Mouse (Mus musculus) fibroblast of lung, adult 2 months (primary cell): ENCODE results near the gene 4930426L09Rik.

Experiments
- DNase-seq: peaks from one replicate; pipeline ENCODE4 v3.0.0-alpha.2; 2011; ENCODE audit warnings: low read depth

Gene 4930426L09Rik

DNA sequence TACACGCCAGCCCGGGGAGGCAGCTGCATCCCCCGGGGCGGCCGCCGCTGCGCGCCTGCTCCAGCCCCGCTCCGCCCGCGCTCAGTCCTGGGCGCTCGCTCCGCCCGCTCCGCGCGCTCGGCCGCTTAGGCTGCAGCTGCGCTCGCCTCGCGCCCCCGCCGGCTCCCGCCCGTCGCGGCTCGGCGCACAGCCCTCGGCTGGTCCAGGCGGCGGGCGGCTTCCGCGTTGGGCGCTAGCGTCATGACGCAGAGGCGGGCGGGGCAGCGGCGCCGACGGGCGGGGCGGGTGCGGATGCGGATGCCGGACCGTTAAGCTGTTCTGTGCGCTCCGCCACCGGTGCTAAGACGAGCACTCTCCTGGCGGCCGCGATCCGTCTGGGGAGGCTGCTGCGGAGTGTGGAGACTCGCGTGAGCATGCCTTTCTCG, at the start of gene 4930426L09Rik, which contains the start of gene Pip4k2a:
4930426L09Rik (plus strand) TSS at position 290 of the 425 bp plus-strand sequence.
Pip4k2a (minus strand) TSS at position 73 of the 425 bp plus-strand sequence.
- DNase-seq, result peak; percentile 56

DNA sequence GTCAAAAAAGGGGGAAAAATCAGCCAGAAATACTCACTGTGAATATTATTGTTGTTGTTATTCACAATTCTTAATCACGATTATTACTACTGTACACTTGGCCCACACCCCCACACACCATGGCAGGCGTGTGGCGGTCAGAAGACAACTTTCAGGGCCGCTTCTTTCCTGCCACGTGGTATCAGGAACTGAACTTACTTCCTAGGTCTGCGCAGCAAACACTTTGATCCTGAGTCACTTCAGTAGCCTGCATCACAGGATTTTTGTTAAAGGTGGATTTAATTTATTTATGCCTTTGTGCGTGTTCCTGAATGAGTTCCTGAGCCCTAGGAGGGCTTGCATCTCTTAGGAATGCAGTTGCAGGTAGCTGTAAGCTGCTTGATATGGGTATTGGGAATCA, 49.4 kb upstream of the 4930426L09Rik start:
- DNase-seq, result no peak

DNA sequence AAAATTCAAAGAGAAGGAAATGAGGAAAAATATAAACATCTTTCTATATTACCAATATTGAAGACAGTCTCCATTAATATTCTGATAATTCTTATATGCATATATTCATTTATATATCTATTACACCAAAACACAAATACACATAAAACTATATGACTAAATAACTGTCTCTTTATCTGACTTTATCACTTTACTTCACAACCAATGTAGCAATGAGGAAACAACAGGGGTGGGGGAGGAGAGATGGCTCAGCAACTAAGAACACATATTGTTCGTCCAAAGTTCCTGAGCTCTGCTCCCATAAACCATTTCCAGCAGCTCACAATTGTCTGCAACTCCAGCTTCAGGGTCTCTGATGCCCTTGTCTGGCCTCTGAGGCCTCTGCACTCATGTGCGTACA, 47.4 kb upstream of the 4930426L09Rik start:
- DNase-seq, result no peak

DNA sequence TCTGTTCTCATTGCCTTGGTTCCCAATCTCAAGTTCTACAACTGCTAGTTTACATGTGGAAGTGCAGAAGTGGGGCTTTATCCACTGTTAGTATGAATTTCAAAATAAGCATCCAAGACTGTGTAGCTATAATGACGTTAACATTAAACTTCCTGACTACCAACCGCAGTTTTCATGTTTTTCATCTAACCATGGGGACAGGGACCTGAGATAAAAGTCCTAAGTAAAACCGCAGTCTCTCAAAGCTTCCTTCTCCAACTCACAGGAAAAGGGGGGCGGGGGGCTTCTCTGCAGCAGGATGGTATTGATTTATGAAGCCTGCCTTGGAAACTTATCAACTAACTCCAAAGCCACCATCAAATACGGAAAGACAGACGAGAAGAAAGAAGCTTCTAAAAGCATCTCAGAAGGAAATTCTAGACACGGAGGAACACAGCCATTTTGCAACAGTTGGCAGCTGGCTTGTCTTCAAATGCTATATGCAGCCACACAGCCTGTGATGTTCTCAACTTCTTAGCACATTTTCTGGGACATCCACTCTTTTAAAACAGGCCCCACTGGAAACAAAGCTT, 46.0 kb upstream of the 4930426L09Rik start:
- DNase-seq, result no peak

DNA sequence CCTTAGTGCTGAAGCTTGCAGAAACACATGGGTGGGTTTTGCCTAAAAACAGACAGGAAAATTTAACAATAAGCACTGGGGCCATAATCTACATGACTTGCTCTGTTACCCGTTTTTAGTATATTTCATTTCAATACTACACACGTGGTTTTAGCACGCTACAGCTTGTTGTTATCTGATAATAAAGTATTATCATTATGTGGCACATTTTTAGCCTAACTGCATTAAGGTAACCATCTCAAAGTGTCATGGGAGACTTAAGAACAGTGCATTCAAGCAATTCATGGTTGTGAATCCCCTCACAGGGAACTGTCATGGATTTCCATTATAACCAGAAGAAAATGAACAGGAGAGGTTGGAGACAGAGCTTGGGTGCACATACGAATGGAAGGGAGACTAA, 43.7 kb upstream of the 4930426L09Rik start:
- DNase-seq, result no peak

DNA sequence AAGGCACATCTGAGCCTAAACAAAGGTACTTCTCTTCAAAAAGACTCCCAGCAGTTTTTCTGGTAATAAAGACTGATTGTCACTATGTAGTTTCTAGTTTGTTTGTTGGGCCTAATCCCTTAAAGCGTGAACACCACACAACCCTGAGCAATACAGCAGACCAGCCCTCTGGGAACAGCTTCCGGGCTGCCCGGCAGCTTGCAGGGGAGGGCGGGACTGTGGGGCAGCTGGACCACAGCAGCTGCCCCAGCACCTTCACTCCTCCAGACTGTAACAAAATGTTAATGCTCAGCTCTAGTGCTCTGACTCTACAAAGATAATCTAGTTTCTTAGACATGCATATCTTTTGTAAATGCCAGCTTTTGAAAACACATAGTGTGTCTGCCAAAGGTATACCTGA, 43.1 kb upstream of the 4930426L09Rik start:
- DNase-seq, result no peak

DNA sequence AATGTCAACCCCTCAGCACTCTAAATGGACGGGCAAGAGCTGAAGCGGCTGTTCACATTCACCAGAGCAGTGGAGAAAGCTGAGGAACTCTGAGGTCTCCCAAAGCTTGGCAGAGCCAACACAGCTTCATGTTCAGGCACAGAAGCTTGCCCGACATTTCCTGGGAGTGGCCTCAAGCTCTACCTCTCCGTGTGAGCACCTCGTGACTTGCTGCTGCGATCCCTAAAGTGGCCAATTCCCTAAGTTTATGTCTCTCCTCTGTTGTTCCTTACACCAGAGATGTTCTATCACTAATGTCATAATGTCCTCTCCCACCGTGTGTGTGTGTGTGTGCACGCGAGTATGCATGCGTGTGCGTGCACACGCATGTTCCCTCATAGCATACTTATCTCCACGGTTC, 42.5 kb upstream of the 4930426L09Rik start:
- DNase-seq, result no peak

DNA sequence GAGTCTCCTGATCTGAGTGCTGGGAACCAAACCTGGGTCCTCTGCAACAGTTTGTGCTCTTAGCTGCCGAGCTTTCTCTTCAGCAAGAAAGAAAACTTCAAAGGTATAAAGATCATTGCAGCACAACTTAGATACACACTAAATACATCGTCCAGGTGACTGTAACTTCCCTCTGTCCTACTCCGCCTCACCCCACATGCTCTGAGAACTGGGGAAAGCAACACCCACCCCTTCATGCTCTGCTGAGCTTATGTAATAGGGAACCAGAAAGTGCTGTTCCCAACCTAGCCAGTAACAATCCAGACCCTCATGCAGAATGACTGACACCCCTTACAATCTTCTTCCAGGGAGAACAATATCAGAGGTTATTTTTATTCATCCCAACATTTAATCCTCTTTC, 41.7 kb upstream of the 4930426L09Rik start:
- DNase-seq, result no peak

DNA sequence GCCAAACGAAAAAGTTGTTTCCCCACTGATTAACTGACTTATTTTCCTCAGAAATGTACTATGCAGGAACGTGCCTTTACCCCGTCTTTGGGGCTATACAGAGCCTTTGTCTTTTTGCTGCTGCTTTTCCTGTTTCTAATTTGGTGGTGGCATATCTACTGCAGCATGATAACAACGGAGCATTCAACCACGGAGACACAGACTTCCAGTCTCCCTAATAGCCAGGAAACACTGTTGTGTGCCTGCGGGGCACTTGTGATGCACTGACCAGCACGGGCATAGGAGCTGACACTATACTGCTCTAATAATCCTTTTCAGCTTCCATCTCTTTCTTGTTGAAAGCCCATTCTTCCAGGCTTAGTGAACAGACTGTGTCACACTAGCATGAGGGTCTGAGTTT, 41.2 kb upstream of the 4930426L09Rik start:
- no peak for DNase-seq

DNA sequence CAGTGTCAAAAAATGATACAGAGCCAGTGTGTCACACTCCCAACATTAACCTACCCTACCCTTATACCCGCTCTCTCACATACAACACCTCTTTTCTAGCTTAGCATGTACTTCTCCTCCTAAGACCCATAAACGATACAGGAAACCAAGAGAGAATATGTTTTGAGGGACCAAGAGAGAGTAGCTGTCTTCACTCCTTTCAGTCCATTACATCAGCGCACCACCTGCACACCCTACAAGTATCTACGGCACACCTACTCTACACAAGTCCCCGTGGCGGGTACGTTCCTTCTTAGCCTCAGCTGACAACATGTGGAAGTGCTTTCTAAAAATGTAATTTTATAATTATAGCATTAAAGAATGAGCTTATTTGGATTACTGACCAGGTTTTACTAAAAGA, 40.7 kb upstream of the 4930426L09Rik start:
- DNase-seq, result no peak

DNA sequence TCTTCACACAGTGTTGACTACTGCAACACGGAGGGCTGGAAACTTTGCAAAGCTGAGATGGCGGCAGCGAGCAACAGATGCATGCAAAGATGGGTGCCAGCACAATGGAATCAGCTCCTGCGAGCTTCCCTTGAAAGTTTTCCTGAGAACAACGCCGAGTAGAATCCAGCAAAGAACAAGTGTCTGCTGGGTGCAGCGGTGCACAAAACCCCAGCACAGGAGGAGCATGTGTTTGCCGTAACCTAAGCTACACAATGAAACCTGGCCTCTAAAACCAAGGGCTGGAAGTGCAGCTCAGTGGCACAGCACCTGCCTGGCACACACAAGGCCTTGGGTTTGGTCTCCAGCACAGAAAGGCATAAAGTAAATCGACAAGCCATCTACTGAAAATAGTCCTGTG, 40.1 kb upstream of the 4930426L09Rik start:
- DNase-seq, result no peak

DNA sequence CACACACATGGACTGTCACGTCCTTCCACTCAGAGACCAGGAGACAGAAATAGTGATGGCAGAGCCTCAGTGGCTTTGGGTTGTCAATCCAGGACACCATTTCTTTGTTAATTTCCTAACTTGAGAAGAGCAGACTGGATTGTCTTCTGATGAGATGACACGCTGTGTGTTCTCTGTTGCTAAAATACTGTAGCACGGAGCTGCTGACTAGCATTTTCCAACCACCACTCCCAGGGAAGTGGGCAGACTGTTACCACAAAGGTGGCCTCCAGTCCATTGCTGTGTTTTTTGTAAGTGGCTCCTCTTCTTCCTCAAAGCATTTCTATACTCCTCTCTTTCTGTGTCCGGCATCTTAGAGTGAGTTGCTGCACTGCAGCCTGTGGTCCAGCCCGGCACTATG, 39.6 kb upstream of the 4930426L09Rik start:
- no peak for DNase-seq

DNA sequence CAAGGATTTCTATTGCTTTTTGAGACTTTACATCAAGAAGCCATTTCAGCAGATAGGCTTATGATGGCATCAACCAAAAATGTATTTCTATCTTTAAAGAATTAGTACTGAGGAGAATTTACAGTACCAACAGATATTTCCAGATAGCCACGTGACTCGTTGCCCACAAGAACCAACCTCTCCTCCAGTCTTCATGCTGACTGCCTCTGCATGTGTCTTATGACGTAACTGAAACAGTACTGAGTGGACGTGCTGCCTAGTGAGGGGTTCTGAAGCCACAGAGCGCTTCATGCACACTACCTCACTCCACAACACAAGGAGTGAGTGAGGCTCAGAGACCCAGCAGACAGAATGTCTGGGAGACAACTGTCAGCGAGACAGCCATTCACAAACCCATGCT, 39.1 kb upstream of the 4930426L09Rik start:
- DNase-seq, result no peak

DNA sequence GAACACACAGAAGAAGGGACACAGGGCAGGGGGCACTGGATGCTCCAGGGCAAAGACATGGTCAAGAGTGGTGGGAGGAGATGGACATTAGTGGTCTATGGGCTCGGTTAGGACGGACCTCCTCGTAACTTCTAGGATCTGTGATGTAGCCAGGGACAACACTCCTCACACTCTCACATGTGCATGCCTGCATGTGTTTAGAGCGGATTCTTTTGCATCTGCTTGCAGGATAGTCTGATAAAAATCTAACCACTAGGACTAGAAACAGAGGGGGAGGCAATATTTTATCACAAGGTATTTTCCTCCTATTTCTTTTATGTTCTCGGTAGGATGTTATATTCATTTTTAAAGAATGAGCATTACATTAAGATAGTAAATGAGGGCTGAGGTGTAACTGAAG, 38.6 kb upstream of the 4930426L09Rik start:
- no peak for DNase-seq

DNA sequence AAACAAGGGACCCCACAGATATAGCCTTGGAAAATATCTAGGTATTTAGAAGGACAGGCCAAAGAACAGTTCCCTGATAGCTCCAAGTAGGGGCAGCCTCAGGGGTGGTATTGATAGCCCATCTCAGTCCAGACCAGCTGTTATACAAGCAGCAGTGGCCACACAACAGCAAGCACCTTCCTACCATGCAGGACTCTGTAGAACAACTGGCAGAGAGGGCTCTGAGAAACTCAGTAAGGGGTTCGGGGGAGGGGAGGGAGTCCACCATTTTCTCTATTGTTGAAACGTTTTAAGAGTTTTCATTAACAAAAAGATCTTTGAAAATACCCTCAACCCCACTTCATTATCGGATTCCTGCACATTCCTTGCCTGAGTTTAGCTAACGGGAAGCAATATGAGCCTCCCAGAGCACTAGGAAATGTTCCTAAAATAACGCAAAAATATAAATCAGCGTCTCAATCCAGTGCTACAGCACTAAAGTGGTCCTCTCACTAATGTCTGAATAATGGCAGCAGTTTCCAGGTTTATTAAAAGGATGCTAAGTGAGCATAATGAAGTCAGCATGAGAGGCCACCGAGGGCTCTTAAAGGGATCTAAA, 37.7 kb upstream of the 4930426L09Rik start:
- DNase-seq, result no peak

DNA sequence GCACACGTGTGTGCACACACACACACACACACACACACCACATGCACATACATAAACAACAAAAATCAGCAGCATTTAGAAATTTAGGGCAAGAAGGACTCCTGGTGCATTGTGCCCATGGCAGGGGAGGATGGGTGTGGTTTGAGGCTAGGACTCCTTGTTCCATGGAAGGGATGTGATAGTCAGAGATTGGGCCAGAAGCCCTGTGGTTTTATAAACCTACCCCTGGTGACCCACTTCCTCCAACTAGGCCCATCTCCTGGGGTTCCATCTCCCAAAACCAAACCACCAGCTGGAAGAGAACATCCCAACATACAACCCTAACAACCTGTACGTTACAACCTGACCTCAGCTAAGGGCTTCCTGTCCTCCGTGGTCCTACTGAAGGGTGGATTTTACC, 35.6 kb upstream of the 4930426L09Rik start:
- no peak for DNase-seq

DNA sequence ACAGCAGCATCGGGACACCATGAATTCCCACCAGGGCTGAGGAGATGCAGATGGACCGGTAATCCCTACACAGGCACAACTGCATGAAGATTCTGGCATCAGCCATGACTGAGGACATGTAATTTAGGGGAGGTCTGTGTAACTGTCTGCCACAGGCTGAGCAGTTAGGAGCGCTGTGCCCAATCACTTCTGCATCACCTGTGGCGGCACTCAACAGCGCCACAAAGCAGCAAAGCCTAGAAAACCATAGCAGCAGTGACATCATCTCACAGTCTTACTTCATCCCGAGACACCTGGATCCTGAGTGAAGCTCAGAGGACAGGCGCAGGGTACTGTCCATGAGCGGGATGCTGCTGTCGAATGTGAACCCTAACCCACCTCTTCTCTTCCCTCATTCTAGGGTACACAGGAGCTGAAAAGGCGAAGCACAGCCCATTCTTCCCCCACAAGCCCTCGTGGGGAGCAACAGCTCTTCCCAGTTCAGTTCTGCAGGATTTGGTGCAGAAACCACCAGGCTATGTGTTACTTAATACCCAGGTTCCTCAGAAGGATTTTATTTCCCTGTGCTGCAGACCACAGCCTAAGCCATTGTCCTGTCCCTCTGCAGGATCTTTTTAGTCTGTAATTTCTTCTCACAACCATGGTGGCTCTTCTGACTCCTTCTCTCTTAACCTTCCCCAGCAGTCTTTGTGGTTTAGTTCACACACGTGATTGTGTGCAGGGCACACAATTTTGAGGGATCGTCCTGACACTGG, 34.7 kb upstream of the 4930426L09Rik start:
- no peak for DNase-seq

DNA sequence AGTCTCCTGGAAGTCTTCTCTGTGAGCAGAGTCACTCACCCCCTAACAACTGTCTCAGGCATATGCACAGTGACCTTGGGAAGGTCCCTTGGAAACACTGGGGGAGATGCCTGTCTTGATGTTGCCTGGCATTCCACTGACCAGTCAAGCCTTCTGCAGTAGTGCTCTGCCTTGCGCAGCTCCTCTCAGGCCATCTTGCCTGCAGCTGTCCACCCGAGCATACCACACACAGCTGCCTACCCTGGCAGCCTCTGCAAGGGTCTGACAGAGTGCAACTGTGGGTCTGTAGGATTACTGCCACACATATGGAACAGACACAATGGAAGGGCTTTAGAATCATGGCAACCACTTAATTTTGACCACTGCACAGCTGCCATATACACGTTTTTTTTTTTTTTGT, 33.0 kb upstream of the 4930426L09Rik start:
- no peak for DNase-seq

DNA sequence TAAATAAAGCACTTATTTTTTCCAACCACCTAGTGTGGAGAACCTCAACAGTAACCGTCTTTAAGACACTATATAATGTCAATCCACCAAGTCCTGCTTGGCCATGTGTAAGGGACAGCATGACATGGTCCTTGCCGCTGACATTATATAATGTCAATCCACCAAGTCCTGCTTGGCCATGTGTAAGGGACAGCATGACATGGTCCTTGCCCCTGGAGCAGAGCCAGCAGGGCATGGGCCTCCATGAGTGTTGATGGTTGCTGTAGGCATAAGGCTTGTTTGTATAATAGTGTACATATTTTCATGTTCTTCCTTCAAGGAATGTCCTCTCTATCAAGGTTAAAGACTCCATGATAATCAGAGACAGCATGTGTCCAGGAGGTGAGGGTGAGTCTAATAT, 32.2 kb upstream of the 4930426L09Rik start:
- DNase-seq, result no peak

DNA sequence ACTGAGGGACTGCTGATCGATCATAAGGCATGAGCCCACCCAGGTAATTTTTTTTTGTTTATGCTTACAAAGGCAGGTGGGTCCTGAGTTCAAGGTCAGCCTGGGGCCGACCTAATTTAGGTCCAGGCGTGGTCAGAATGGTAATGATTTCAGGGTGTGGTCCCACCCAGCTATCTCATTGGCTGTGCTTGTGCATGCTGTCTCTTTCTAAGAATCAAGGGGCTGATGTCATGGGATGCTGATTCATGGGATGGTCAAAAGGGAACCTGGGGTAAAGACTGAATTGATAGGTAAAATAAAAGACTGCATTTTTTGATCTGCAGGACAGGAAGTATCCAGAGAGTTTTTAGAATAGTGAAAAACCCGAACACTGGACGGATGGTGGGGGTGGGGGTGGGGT, 31.6 kb upstream of the 4930426L09Rik start:
- no peak for DNase-seq

DNA sequence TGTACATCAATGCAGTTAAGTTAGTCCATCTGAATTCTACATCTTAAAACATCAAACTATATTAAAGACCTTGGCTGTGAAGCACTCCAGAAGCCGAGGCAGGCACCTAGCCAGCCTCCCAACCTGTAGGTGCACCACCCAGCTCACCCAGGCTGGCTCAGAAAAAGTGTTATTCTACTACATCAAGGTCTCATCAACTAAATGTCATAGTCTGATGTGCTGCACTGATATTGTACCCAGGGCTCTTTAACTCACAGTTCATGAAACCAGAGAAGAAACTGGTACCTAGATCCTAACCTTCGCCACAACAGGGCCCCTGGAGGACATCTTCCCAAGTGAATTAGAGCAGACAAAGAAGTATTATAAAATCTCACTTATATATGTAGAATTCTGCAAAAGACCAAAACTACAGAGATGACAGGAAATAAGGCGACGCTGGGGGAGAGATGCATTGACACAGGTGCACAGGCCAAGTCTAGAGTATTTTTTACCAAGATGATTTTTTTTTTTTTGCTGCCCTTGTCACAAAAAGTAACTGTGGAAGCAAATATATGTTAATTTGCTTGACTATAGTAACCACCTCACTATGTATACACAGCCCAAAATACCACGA, 30.6 kb upstream of the 4930426L09Rik start:
- DNase-seq, result no peak

DNA sequence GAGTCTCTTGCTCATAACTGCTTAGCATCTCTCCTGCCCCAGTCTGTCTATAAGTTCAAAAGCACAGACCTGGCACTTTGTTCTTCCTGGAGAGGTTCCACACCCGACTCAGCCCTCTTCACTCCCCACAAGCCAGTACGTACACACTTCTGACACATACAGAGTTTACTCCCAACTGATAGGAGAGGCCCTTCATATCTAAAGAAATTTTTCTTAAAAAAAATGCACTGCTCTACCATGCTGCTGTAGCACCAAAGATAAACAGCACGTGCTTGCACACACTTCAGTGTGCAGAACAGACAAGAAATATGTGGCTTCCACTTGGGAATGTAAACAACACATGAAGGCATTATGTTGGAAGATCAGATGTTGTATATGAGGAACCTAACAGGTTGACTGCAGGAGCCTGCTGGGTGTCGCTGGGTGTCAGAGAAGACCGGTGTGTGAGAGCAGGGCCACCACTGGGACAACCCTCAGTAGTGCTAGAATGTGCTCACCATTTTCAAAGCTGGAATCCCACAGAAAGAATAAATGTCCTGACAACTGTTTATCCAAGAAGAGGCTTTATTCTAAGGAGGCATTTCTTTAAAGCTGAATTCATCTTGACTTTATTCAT, 29.0 kb upstream of the 4930426L09Rik start:
- DNase-seq, result no peak

DNA sequence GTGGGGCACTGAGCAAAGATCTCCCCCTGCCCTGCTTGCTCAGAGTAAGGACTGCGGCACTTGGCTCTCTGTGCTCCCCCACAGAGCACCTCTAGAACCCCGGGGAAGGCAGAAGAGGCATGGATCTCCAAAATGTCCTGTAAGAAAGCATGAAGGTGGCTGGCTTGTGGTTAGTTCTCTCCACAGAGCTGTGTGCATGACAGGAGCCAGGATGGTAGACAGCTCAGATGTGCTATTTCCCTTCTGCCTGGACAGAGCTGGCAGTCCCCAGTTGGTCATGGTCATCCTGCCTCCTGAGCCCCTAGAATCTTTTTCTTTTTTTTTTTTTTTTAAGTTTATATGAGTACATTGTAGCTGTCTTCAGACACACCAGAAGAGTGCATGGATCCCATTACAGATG, 27.7 kb upstream of the 4930426L09Rik start:
- no peak for DNase-seq
